Mouse (Mus musculus) myocyte (in vitro differentiated cells): ENCODE measurements at regions not wholly inside any gene's neighbourhood (a gene's known extent, or its start where the extent isn't known, plus 50 kb on each side); places are given as distances from the start of the nearest gene placed in this dataset.

Experiments
- CEBPB ChIP-seq: IDR thresholded peaks from 2 replicates; pipeline ENCODE4 v1.6.1; 2011; ENCODE audit warnings: mild to moderate bottlenecking, moderate library complexity; ENCODE audit not compliant: poor library complexity, insufficient read depth, severe bottlenecking
- E2F4 ChIP-seq: IDR thresholded peaks from one replicate; pipeline ENCODE4 v1.6.1; 2011; ENCODE audit warnings: mild to moderate bottlenecking, control low read depth, moderate library complexity; ENCODE audit not compliant: insufficient read depth
- MAX ChIP-seq: IDR thresholded peaks from one replicate; pipeline ENCODE4 v1.6.1; 2011; ENCODE audit warnings: low read depth, mild to moderate bottlenecking, control low read depth
- MYOD1 ChIP-seq, 3 experiments: IDR thresholded peaks; one replicate each; pipeline ENCODE4 v1.6.1; 2011; ENCODE audit warnings: control low read depth in 2 of 3, low read depth in 2 of 3, mild to moderate bottlenecking in 2 of 3, moderate library complexity in 1 of 3; ENCODE audit not compliant: insufficient read length in 2 of 3, control insufficient read depth in 1 of 3
- MYOG ChIP-seq, 3 experiments: IDR thresholded peaks; one replicate each; pipeline ENCODE4 v1.6.1; 2011; ENCODE audit warnings: control low read depth in 2 of 3, low read depth in 2 of 3, mild to moderate bottlenecking in 2 of 3; ENCODE audit not compliant: insufficient read length in 2 of 3, control insufficient read depth in 1 of 3, insufficient read depth in 1 of 3
- POLR2A ChIP-seq: IDR thresholded peaks from one replicate; pipeline ENCODE4 v1.6.1; 2011; ENCODE audit warnings: low read depth, mild to moderate bottlenecking, control low read depth, moderate library complexity; ENCODE audit not compliant: insufficient read length
- REST ChIP-seq: IDR thresholded peaks from one replicate; pipeline ENCODE4 v1.6.1; 2011; ENCODE audit warnings: mild to moderate bottlenecking, control low read depth, moderate library complexity; ENCODE audit not compliant: insufficient read depth, insufficient read length
- SRF ChIP-seq: IDR thresholded peaks from one replicate; pipeline ENCODE4 v1.6.1; 2011; ENCODE audit warnings: low read depth; ENCODE audit not compliant: control insufficient read depth, insufficient read length
- TCF12 ChIP-seq: IDR thresholded peaks from one replicate; pipeline ENCODE4 v1.6.1; 2011; ENCODE audit warnings: mild to moderate bottlenecking, control low read depth; ENCODE audit not compliant: poor library complexity, insufficient read depth, severe bottlenecking
- TCF3 ChIP-seq: IDR thresholded peaks from one replicate; pipeline ENCODE4 v1.6.1; 2011; ENCODE audit warnings: low read depth, control low read depth; ENCODE audit not compliant: insufficient read length
- USF1 ChIP-seq: IDR thresholded peaks from one replicate; pipeline ENCODE4 v1.6.1; 2011; ENCODE audit warnings: low read depth, mild to moderate bottlenecking, control low read depth, moderate library complexity

DNA sequence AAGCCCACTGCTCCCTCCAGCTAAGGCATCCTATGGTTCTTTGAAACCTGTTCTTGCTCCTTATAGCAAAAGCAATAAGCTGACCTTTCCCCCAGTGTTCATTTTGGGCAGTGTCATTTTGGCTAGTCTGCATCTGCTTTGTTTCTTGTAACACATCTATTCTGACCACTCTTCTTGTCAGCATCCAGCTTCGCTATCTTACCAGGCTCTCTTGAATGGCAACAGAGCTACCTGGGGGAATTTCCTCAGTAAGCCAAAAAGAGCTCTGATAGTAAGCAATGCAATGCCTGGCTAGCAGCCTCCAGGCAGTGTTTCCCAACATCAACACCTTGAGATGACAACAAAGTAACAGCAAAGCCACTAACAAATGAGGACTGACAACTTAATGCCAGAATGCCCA, 429.0 kb upstream of the Gulo start:
- no peak for TF ChIP-seq MYOG (IDR thresholded peaks at IDR 0.05; ENCODE audit: control insufficient read depth in 1 of 3, insufficient read depth in 1 of 3, insufficient read length in 2 of 3, low read depth in 2 of 3)
- TF ChIP-seq E2F4, result no peak
- TF ChIP-seq TCF3, result no peak
- no peak for TF ChIP-seq TCF12
- no peak for TF ChIP-seq POLR2A
- TF ChIP-seq CEBPB, result no peak
- TF ChIP-seq MAX, result no peak
- no peak for TF ChIP-seq SRF
- TF ChIP-seq REST, result no peak
- no peak for TF ChIP-seq MYOD1 (IDR thresholded peaks at IDR 0.05; ENCODE audit: control insufficient read depth in 1 of 3, insufficient read length in 2 of 3, low read depth in 2 of 3)
- TF ChIP-seq USF1, result no peak
